Mouse (Mus musculus) hindbrain, embryonic 14.5 days (tissue): ENCODE results near the gene Lce3c. TPM values are rescaled to one million over a fixed set of nuclear protein-coding genes. Genes with fewer than 3 reads are reported as not detected.

Experiments used
- ATAC-seq: fragments of 200-750 bp; cut with Nextera tagmentation; 2 replicates; pipeline ENCODE4 v1.8.0; 2017; ENCODE audit warnings: moderate number of reproducible peaks, mild to moderate bottlenecking, moderate TSS enrichment, moderate library complexity; ENCODE audit not compliant: low FRiP score
- DNase-seq: peaks from one replicate; pipeline ENCODE4 v3.0.0-alpha.2; 2015; ENCODE audit warnings: low spot score
- H3K27ac ChIP-seq: fragments of 300-500 bp; sonication (generic); 2 replicates; pipeline ENCODE4 v1.5.1; 2014; ENCODE audit warnings: mild to moderate bottlenecking, moderate library complexity
- H3K27me3 ChIP-seq: fragments of 300-500 bp; sonication (generic); 2 replicates; pipeline ENCODE4 v1.6.1; 2014; ENCODE audit warnings: mild to moderate bottlenecking, low read length, mixed read lengths; ENCODE audit not compliant: control insufficient read depth, insufficient read depth
- H3K36me3 ChIP-seq: fragments of 300-500 bp; sonication (generic); replicated peaks from 2 replicates; pipeline ENCODE4 v1.6.1; 2014; ENCODE audit not compliant: control insufficient read depth, insufficient read depth
- H3K4me1 ChIP-seq: fragments of 300-500 bp; sonication (generic); replicated peaks from 2 replicates; pipeline ENCODE4 v1.6.1; 2014; ENCODE audit warnings: antibody characterized with exemption, low read length, mixed read lengths; ENCODE audit not compliant: control insufficient read depth, insufficient read depth
- H3K4me2 ChIP-seq: fragments of 300-500 bp; sonication (generic); replicated peaks from 2 replicates; pipeline ENCODE4 v1.6.1; 2014; ENCODE audit warnings: mild to moderate bottlenecking, moderate library complexity
- H3K4me3 ChIP-seq: fragments of 300-500 bp; sonication (generic); replicated peaks from 2 replicates; pipeline ENCODE4 v1.5.1; 2014; ENCODE audit warnings: mild to moderate bottlenecking, low read length
- H3K9ac ChIP-seq: fragments of 300-500 bp; sonication (generic); 2 replicates; pipeline ENCODE4 v1.6.1; 2014
- H3K9me3 ChIP-seq: fragments of 300-500 bp; sonication (generic); 2 replicates; pipeline ENCODE4 v1.6.1; 2016; ENCODE audit warnings: low read length; ENCODE audit not compliant: control insufficient read depth
- WGBS: fragments of 180-500 bp; shearing (Covaris S2); extraction: QIAGEN DNeasy Blood & Tissue Kit; methylation state at CpG from one replicate; pipeline ENCODE4 v1.1.7; 2014; 5-methylcytosine and 5-hydroxymethylcytosine counted together
- polyA plus RNA-seq: library from polyadenylated mRNA; unstranded; fragments of >200 nt; fragmentation: Nextera tagmentation; extraction: Ambion mirVana; gene quantifications from 2 replicates; pipeline ENCODE4 v1.2.1, GENCODE M21; 2014

Lce3c gene
- polyA plus RNA-seq, 1 experiment from 2014 or later, result not detected

DNA sequence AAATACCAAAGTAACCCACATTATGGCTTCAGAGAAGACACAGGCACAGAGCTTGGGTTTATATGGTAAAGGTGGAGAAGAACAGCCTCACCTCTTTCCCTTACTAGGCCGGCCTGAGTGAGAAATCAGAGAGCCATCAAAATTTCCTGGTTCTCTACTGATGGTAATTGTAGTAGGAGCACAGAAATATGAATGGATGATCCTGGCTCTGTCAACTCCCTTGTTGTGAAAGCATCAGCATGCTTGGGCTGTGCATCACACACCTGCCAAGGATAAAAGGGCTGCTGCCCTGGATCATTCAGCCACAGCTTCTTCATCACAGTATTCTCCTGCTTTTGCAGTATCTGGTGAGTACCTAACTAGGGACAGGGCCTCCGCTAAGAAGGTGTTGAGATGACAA, 22.5 kb downstream of the Lce3c start, which contains the start of gene Lce3e:
Lce3e (plus strand) TSS at position 301 of the 400 bp plus-strand sequence.
- Histone ChIP-seq H3K4me3 (no peak within 1 kb of the TSS), H3K27ac (no peak within 1 kb of the TSS), H3K4me2 (no peak within 1 kb of the TSS), H3K9ac (no peak within 1 kb of the TSS), H3K4me1 (no peaks in the 10 kb centered on the region), H3K27me3 (no peaks in the 10 kb centered on the region), H3K9me3 (no peaks in the 10 kb centered on the region), H3K36me3 (no peaks in the 10 kb centered on the region)
- 94% methylated on average over 2 of the region's 2 CpGs for WGBS
- DNase-seq, result no peak
- ATAC-seq, result no peak

DNA sequence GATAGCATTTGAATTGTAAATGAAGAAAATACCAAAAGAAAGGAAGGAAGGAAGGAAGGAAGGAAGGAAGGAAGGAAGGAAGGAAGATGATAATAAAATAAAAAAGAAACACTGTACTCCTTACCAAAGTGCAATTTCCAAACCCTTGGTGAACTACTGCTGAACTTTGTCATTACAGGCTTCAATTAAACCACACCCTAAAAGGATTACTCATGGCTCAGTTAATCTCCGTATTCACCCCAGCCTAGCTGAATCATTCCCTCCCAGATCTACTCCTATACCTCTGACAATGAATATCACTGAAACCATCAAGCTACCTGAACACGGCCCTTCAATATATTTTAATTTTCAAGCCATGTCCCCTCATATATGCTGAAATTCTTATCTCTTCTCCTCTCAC, 34.2 kb downstream of the Lce3c start:
- ATAC-seq (no peak), DNase-seq (no peak)
- no peaks in the 10 kb centered on the region for H3K9me3 ChIP-seq

DNA sequence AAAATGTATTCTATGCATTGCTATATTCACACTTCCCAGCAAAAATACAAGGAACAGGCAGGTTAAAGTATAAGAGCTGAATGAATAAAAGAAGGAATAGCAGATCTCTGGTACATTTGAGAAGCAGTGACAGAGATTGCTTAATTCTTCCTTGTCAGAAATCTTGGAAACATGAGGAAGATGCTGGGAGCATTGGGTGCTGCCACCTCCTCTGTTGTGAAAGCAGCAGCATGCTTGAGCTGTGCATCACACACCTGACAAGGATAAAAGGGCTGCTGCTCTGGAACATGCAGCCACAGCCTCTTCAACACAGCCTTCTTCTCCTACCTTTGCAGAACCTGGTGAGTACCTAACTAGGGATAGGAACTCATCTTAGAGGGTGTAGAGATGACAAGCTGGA, 47.6 kb downstream of the Lce3c start, which contains the start of gene Lce3f:
Lce3f (plus strand) TSS at position 301 of the 400 bp plus-strand sequence.
- H3K9ac ChIP-seq, result no peak within 1 kb of the TSS
- no peak within 1 kb of the TSS for H3K4me2 ChIP-seq
- no peaks in the 10 kb centered on the region for H3K9me3 ChIP-seq
- H3K27ac ChIP-seq, result no peak within 1 kb of the TSS
- no peaks in the 10 kb centered on the region for H3K36me3 ChIP-seq
- no peak within 1 kb of the TSS for H3K4me3 ChIP-seq
- DNase-seq (no peak), ATAC-seq (no peak)
- no peaks in the 10 kb centered on the region for H3K27me3 ChIP-seq
- H3K4me1 ChIP-seq, result no peaks in the 10 kb centered on the region

More for the DNA sequence above, 34.2 kb downstream of the Lce3c start:
- no peaks in the 10 kb centered on the region for H3K27me3 ChIP-seq
- H3K27ac ChIP-seq, result no peak overlapping the region
- no peak overlapping the region for H3K4me3 ChIP-seq
- no peak overlapping the region for H3K4me2 ChIP-seq
- no peaks in the 10 kb centered on the region for H3K4me1 ChIP-seq
- H3K9ac ChIP-seq, result no peak overlapping the region
- H3K36me3 ChIP-seq, result no peaks in the 10 kb centered on the region
- WGBS, result 76% methylated on average over 2 of the region's 2 CpGs

Other genes starting within 250 kb of the Lce3c start
- not detected in 2 replicates for gene Lce1e, start 235.4 kb upstream of the Lce3c start, polyA plus RNA-seq
- not detected in 2 replicates for gene Lce1f, start 224.1 kb upstream of the Lce3c start, polyA plus RNA-seq
- not detected in 2 replicates for gene Gm38119, start 205.4 kb upstream of the Lce3c start, polyA plus RNA-seq
- gene Lce1g, start 192.1 kb upstream of the Lce3c start, polyA plus RNA-seq, result not detected in 2 replicates
- not detected in 2 replicates for gene Lce1h, start 179.4 kb upstream of the Lce3c start, polyA plus RNA-seq
- not detected in 2 replicates for gene Lce1i, start 165.6 kb upstream of the Lce3c start, polyA plus RNA-seq
- gene Lce1j, start 154.0 kb upstream of the Lce3c start, polyA plus RNA-seq, result not detected in 2 replicates
- not detected in 2 replicates for gene Lce1k, start 136.6 kb upstream of the Lce3c start, polyA plus RNA-seq
- not detected in 2 replicates for gene Kprp, start 117.2 kb upstream of the Lce3c start, polyA plus RNA-seq
- not detected in 2 replicates for gene Lce1l, start 93.2 kb upstream of the Lce3c start, polyA plus RNA-seq
- not detected in 2 replicates for gene 2310050C09Rik, start 74.3 kb upstream of the Lce3c start, polyA plus RNA-seq
- not detected in 2 replicates for gene Lce3a, start 18.3 kb upstream of the Lce3c start, polyA plus RNA-seq
- not detected in 2 replicates for gene Lce3b, start 11.5 kb upstream of the Lce3c start, polyA plus RNA-seq
- not detected in 2 replicates for gene Lce3d, start 12.9 kb downstream of the Lce3c start, polyA plus RNA-seq
- not detected in 2 replicates for gene Lce3e, start 22.6 kb downstream of the Lce3c start, polyA plus RNA-seq
- not detected in 2 replicates for gene Lce3f, start 47.7 kb downstream of the Lce3c start, polyA plus RNA-seq
- gene Crct1, start 71.2 kb downstream of the Lce3c start, polyA plus RNA-seq, result 1.0 and 2.3 TPM in 2 replicates
- not detected in 2 replicates for gene Lce1m, start 74.6 kb downstream of the Lce3c start, polyA plus RNA-seq
- not detected in 2 replicates for gene Gm4858, start 124.3 kb downstream of the Lce3c start, polyA plus RNA-seq
- gene Crnn, start 200.3 kb downstream of the Lce3c start, polyA plus RNA-seq, result not detected in 2 replicates